Mouse (Mus musculus) 3134 (cell line): Measurements from ENCODE around the gene Gipc3.

Source experiments
- DNase-seq: peaks from one replicate; pipeline ENCODE4 v3.0.0-alpha.2; 2011; ENCODE audit warnings: low spot score; ENCODE audit not compliant: insufficient read length; ENCODE audit errors: extremely low read depth

Gipc3 gene

DNA sequence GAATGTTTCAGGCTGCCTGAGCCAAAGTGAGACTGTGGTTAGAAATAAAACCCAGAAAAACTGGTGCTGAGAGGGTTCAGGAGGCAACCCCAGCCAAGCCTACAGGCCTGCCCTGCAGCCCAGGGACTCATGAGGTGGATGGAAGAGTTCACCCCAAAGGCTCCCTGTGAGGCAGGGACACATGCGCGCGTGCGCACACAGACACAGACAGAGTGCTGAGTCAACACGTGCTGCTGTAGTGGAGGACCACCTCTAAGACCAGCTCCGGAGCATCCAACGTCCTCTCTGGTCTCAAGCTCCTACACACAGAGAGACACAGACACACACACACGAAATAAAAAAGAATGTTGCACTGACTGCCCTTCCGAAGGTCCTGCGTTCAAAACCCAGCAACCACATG, 32.3 kb upstream of the Gipc3 start:
- DNase-seq: no peak

DNA sequence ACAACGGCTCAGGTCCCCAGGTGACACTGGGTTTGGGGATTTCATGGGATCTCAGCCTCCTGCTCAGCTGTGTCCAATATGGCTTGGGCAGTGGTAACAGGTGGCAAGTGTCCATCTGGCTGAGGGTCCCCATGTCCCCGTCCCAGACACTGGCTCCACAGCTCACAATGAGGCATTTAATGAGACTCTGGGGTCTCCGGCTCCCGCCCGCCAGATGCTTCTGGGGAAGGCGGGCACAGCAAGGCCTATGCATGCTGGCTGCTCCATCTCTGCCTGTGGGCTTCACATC, 24.1 kb upstream of the Gipc3 start:
- no peak for DNase-seq

DNA sequence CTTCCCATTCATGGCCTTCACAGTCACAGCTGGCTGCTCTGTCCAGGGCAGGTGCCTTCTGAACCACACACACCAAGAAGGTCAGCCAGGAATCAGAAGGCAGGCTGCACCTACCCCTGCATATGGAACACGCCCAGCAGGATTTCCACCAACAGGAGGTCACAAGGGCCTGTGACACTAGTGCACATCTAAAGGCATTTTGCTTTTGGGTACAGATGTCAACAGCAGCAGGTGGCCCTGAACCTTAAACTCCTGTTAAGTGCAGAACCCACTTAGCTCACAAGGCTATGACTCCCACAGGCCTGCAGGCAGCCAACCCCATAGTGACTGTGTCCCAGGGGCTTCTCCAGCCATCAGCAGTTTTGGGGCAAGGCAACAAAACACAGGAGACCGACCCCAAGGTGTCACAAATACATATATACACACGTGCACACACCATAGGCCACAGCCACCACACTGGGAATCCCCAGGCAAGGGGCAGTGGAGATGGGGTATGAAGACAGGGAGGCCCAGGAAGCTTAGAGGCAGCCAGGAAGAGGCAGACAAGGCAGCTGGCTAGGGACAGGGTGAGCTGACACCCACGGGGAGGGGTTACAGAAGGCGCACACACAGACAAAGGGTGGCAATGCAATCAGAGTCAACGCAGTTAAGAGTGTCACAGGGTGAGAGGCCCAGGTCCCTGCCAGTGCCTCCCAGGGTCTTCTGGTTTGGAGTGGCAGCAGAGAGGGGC, 23.6 kb upstream of the Gipc3 start:
- DNase-seq: no peak

DNA sequence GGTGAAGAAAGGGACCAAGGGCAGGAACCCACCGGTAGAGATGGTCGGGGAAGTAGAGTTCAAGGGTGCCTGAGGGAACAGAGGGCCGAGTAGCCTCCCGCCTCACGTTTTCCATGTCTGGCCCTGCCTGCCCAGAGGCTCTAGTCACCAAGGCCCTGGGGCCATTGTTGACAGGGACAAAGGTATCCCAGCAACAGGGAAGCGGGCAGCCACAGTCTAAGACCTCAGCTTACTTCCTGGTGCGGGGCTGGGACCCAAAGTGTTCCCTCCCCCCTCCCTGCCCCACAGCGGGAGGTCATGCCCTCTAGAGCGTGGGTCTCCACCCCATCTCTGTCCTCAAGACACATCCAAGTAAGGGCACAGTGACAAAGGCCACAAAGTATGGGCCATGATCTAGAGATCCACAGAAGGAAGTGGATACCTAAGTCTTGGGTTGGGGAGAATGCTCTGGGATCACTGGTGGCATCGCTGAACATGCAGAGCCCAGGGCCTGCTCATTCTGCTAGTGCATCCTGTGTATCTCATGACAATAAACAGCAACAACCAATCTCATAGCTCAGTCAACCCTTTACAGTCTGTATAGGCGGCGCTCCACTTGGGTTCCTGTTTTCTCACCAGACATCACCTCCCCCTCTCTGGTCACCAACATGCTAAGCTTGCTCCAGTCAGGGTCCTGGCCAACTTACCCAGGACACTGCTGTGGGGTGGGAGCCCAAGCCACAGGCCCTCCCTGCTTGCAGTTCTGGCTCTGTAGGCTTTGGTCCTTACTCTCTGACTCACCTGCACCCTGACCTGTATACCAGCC, 22.8 kb upstream of the Gipc3 start, which contains the start of gene 4930404N11Rik:
Gene 4930404N11Rik, minus strand, starts transcription at position 145 of the 805 bp plus-strand sequence.
- DNase-seq: peak; percentile 57

DNA sequence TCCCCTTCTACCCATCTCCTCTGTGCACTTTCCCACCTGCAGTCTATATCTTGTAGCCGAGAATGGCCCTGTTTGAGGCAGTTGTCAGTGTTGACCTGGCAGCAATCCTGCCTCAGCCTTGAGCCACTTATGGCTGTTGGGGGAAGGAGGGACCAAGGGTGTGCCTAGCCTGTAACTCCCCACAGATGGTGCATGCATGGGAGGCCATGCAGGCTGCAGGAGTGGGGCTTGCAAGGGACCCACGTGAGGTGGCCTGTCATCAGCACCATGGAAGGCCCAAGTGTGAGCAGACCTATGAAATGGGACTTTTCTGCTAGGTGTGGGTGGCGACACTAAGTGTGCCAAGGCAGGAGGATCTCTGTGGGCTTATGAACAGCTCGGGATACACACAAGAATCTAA, 22.0 kb upstream of the Gipc3 start:
- DNase-seq: no peak

DNA sequence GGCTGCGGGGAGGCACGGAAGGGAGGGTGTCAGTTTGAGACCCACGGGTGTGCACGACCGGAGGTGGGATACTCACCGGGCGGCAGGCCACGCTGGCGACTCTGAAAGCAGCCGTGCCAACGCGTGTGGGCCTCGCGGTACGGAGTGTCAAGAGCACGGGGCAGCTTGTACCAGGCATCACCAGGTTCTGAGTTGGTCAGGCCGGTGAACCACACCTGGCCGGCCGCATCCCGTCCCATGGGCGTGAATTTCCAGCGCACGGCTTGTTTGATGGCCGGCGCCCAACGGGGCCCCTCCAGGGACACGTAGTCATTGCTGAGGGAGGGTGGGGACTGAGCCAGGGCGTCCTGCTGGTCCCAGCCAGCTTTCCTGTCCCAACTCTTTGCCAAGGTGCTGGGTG, 21.6 kb upstream of the Gipc3 start:
- peak; percentile 61 for DNase-seq

DNA sequence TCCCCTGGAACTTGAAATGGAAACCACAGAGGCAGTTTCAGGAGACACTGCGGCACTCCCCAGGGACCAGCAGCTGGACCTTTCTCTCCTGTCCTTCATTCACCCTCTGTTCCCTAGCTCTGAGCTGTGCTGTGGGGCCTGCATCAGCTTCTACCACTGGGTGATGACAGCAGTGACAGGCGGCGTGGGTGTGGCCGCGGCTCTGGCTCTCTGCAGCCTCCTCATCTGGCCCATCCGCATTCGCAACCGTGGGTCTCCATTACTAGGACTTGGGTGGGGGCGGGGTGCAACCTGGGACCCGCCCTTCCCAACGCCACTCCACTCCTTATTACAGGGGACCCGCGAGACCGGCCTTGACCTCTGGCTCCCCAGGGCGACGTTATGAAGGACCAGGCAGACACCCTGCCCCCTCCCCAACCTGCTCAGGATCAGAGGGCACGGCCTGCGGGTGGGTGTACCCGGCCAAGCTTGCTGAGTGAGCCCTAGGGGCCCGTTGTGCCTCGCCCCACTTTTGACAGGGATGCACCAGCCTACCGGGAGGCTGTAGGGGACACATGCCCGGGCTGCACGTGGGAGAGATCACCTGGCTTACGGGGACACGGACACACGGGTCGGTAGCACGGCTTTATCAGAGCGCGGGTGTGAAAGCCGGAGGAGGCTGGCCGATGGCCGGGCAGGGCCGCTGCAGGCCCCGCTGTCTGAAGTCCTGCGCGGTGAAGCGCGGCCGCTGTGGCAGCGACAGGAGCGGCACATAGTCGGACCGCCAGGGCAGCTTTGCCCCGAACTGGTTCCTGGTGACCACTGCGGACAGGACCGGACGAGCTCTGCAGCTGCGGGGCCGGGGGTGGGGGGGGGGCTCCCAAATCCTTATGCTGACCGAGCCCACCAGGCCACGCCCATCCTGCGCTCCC, 20.6 kb upstream of the Gipc3 start:
- no peak for DNase-seq

DNA sequence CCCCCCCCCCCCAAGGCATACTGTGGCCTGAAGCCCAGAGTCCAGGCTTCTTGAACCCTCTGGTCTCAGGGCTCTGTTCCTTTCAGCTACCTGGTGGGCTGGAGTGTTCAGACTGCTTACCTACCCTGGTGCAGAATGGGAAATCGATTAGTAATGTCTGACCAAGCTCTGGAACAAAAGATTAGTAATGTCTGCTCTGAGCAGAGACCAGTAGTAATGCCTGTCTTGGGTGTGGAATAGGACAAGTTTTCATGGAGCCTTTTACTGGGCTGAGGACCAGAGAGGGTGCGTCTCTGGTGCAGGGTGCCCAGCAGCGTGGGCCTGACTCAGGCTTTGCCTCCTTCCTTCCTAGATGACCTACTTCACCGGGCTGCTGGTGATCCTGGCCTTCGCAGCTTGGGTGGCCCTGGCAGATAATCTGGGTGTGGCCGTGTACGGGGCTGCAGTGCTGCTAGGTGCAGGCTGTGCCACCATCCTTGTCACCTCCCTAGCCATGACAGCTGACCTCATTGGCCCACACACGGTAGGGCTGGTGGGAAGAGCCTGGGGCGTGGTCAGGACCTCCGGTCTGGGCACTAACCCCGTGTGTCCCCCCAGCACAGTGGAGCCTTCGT, 19.4 kb upstream of the Gipc3 start:
- no peak for DNase-seq

DNA sequence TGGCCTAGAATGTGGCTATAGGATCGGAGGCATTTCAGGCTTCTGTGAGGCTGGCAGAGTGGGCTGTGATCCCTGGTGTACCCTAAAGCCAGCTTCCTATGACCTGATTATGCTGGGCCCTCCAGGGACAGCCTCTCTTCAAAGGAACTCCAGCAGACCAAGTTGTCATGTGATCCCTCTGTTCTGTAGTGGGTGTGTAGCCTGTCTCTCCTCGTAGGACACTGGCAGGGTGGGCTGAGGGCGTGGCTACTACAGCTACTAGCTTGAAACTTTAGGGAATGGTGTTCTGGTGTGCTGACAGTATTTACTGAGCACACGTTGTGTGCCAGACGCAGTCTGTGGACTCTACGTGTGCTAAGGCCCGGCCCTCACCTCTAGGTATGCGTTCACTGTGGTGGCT, 17.7 kb upstream of the Gipc3 start:
- no peak for DNase-seq

DNA sequence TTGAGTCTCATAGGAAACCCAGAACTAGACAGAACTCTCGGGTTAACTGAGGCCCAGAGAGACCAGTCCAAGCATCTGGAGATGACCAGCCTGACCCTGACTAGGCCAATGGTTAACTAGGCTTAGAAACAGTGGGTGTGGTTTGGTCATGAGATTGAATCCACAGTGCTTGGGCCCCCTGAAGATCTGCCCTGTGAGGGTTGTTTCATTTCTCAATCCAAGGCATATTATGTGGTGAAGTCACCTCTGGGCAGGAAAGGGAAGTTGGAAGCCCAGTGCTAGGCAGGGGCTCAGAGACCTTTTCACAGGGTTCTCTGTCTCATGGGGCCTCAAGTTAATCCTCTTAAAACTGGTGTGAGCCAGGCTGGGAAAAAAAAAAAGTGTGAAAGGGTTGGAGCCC, 15.8 kb upstream of the Gipc3 start:
- no peak for DNase-seq

DNA sequence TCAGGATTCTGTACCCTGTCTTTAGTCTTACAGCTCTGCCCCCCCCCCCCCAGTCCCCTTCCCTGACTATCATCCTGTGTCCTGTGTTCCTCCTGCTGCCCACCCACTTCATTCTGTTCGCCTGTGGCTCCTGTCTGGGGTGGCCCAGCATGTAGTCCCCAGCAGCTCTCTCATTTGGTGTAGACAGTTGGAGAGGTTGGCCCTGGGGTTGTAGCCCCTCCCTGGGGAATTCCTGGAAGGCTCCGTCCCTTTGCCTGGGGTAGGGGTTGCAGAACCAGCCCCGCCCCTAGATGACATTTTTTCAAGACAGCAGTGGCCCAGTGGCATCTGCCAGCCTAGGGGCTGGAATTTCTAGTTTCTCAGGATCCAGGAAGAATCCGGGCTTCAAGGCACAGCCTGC, 15.1 kb upstream of the Gipc3 start:
- DNase-seq: no peak

DNA sequence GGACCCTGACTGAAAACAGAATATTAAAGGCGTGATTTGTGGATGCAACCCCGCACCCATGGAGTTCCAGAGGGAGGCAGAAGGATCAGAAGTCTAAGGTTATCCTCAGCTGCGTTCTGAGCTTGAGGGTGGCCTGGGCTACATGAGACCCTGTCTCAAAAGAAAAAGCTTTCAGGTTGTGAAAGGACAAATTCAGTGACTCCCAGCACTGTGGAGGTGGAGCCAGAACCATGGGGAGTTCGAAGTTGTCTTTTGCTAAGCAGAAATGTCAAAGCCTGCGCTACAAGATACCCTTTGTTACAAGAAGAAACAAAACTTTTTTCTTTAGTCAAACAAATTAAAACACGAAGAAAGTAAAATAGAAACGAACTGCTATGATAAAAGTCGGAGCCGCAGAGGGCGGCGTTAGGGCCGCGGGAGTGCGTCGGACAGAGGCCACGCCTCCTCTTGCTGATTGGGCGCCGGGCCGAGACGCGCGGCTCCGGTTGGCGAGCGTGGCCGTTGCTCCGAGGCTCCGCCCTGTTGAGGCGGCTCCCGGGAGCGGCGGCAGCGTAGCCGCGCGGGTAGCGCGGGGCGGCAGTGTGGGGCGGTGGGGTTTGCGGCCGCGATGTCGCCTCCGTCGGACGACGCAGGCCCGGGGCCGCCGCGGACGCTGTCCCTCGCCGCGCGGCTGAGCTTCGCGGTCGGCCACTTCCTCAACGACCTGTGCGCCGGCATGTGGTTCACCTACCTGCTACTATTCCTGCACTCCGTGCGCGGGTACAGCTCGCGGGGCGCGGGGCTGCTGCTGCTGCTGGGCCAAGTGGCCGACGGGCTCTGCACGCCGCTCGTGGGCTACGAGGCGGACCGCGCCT, 14.2 kb upstream of the Gipc3 start, which contains the start of gene Mfsd12:
Gene Mfsd12, plus strand, starts transcription at position 501 of the 854 bp plus-strand sequence.
- peak; percentile 87 for DNase-seq

DNA sequence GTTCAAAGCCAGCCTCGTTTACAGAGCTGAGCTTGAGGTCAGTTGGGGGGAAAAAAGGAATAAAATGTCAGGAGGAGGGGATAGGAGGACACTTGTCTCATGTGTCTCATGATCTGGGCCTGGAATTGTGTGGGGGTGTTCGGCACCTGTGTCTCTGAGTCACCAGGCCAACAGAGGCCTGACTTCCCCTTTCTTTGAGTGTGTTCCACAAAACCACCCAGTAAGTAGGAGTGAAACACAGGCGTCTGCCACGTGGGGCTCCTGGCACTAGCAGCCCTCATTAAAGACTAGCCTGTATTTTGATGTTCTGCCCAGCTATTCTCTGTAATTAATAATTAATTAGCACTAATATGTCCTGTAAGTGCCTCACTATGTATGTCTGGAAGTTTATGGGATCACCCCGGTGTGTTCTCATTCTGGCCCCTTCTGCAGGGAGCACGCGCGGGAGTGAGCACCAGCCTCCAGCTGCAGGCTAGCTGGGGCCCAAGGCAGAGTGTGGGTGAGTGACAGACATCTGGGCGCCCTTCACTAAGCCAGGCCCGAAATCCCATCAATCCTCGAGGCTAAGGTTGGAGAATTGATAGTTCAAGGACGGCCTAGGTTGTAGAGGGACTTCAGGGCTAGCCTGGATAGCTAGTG, 13.4 kb upstream of the Gipc3 start:
- DNase-seq: no peak

DNA sequence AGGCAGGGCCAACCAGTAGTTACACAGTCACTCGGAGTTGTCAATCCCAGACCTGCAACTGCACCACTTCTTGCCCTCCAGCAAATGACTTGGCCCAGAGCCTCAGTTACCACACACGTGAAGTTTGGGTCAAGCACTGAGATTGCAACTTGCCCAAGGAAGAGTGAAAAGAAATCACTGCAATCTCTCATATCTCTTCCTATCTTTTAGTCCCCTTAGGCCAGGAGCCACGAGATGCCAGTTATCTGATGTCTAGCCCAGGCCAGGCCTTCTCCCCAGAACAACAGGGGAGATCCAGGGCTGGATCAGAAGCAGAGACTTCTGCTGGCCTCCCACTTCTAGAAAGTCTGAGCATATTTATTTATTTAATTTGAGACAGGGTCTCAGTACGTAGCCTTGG, 12.5 kb upstream of the Gipc3 start:
- DNase-seq: no peak

DNA sequence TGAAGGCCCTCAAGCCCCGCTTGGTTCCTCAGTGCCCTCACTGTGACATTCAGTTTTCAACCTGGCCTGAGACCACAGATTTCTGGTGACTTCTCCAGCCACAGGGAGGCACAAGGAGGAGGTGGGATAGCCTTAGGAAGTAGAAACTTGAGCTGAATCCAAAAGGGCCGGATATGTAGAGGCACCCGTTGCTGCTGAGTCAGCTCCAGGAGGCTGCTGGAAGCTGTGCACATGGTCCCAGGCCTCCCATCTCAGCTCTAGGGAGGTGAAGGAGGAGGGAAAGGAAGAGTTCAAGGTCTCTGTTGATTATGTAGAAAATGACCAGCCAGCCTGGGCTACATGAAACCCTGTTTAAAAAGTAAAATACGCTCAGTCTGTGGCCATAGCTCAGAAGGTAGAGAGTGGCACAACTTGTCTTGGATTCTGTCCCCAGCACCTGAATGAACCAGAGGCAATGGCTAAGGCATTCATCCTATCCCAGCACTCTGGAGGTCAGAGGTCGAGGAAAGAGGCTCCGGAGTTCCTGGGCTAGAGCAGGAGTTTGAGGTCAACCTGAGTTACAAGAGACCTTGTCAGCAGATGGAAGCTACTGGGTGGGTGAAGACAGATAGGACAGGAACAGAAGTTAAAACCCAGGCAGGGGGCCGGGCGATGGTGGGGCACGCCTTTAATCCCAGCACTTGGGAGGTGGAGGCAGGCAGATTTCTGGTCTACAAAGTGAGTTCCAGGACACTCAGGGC, 11.8 kb upstream of the Gipc3 start:
- no peak for DNase-seq

DNA sequence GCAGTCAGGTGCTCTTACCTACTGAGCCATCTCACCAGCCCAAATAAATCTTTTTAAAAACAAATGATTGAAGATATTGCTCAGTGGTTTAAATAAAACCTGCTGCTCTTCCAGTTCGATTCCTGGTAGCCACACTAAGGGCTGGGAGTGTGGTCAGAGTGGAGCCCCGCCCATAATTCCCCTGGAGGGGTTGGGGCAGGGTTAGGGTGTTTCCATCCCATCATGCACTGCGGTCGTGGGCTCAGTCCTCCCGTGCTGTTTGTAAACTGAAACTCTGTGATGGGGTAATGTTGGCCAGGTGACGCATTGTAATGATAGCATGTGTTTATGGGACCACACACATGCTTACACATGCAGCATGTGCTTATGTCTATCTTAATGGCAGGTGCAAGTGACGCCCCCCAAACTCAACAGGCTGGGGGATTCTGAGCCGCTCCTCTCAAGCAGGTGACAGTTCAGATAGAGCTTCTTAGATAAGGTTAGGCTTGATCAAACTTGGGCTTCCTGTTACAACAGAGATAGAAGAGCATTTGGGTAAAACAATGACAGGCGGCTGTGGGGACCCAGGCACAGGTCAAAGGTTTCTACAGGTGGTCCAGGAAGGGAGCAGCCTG, 8.7 kb upstream of the Gipc3 start:
- no peak for DNase-seq

DNA sequence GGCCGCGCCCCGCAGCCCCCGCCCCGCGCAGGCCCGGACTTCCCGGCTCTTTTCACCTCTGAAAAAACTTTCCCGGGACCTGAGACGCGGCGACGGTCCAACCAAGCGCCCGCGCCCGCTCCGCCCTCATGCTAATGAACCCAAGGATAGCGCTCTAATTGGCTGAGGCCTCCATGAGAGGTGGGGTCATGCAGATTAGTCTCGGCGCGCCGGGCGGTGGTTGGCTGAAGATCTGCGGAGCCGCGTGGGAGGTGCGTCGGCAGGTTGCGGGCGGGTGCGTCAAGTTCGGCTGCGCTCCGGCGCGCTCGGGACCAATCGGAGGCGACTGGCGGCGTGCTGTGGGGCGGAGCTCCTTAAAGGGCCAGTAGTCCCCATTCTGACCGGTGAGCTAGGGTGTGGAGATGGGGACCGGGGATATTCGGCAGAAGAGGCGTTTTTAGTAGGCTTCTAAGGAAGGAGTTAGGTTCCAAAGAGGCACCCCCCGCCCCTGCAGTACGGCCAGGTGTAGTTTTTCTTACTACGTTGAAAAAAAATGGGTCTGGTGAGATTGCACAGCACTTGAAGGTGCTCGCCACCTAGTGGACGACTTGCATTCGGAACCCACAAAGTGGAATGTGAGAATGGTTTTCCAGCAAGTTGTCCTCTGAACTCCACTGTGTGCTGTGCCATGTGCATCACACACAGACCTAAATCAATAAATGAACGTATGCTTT, 7.4 kb upstream of the Gipc3 start, which contains the start of gene Hmg20b:
Gene Hmg20b, minus strand, starts transcription at position 130 of the 713 bp plus-strand sequence.
- peak; percentile 100 for DNase-seq

DNA sequence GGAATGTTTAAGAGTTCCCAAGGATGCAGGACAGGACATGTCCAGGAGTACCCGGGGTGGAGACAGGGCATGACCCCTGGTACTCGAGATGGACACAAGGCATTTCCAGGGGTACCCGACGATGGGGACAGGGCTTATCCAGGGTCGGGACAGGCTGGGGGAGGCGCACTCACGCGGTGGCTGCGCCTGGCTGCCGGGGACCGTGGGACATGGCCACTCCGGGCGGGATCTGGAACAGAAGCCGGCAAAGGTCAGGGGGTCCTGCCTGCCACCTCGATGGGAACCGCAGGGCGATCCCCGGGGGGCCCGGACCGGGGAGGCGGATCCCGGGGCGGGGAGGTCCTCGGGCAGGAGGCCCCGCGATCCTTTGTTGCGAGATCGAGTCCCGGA, 6.9 kb upstream of the Gipc3 start:
- no peak for DNase-seq
